Mouse (Mus musculus): Measurements from ENCODE around the gene Nkx6-1. TPM values are rescaled to one million over a fixed set of nuclear protein-coding genes. Genes with fewer than 3 reads are reported as not detected.

Nkx6-1 gene
- polyA plus RNA-seq (2012; ENCODE audit: low replicate concordance) = not detected in 2 replicates

DNA sequence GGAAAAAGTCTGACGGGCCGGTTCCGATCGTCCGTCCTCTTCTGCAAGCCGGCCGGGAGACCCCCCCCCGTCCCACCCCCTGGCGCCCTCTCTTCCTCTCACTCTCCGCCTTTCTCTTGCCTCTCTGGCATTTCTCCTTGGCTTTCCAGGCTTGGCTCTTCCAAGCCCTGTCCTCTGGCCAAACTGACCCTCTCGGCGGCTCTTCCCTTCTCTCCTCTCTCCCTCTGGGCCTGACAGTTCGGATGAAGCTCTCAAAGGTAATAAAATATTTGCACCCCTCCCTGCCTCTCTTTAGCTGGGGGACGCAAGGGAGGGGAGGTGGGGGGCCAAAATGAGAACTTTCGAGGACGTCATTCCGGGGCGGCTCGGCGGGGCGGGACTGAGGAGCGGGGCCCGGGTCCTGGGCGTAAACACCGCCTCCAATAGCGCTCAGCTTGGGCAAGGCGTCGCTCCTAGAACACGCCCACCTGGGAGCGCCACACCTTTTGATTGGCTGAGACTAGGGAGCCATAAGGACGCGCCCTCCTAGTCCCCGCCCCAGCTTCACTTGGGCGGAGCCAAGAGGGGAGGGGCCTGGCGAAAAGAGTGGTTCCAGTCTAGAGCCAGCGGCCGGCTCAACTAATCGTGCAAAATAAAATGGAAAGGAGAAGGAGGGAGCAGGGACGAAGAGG is at the start of gene Nkx6-1:
TSS of gene Nkx6-1 (minus strand) at position 52 of the 671 bp plus-strand sequence.

Other genes with a start within 250 kb of the Nkx6-1 start
- 0.86 and 1.4 TPM in 2 replicates for gene Cds1, start 100.1 kb upstream of the Nkx6-1 start, polyA plus RNA-seq (2012; ENCODE audit: low replicate concordance)